Mouse (Mus musculus) ES-CJ7 (cell line): ENCODE results near the gene Actn2.

Source experiments
- DNase-seq: peaks from one replicate; pipeline ENCODE4 v3.0.0; 2011; ENCODE audit warnings: low read depth, low spot score

Actn2 gene

DNA sequence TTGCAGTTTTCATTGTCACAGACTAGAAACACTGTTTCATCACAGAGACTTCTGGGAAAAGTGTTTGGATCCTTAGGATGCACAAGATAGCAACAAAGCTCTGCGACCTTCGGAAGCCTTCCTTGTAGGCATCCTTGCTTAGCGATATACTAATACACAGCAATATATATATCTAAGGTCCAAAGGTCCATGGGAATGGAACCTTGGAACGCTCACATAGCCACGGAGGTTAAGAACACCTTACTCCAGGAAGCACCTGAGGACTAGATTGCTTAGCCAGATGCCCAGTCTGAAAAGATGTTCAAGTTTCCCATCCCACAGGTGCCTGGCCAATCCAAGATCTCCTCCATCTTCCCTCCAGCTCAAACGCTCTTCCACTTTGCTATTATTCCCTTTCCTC is 26.4 kb downstream of the Actn2 start:
- DNase-seq = no peak

DNA sequence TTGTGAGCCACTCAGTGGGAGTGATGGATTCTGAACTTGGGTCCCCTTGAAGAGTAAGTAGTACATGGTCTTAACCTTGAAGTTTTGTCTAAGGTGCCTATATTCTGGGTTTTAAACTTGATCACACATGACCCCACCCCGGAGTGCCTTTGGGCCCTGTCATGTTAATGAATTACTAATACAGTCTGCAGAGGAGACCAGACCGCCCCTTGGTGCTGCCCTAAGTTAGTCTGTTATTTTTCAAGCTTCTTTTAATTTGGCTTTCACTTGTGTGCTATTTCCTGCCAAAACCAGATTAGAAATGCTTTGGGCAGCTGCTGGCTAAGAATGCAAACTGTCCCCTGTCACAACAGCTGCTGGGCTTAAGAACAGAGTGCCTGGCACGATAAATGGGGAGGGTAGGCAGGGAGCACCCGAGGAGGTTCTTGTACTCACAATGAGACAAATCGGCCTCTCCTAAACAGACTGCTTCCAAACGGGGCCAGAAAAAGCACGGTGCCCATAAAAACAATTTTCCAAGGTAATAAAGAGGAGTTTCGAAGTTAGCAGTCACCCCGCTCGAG is 28.5 kb downstream of the Actn2 start:
- no peak for DNase-seq

DNA sequence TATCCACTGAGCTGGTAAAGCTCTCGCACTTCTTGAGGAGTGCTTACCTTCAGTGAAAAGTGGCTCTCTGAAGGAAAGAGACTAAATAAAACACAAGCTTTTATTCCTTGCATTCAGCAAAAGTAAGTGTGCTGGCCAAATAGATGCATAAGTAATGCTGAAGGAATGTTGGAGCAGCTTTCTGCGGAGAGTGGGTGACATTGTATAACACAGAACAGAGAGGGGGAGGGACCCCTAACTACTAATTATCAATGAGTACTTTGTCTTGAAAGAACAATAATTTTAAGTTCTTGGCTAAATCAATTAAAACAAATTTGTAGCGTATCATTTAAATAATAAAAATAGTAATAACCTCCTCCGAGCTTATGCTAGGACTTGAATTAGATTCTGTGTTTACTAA is 29.2 kb downstream of the Actn2 start:
- DNase-seq = no peak

DNA sequence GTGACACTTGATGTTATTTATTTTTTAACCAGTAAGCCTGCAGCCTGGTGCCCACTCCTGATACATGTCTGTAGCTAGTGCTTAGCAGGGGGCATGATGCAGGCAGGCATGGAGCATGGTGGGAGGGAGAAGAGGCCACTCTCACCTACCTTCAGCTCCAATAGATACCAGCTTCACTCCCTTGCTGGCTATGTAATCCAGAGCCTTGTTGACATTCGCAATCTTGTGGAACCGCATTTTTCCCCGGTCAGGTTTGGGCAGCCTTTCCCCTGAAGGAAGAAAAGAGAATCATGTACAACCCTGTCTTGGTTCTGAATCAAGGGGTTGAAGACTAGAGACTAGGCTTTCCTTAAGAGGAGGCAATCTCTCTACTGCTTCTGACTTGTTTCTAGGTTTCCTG is 31.1 kb downstream of the Actn2 start:
- no peak for DNase-seq

DNA sequence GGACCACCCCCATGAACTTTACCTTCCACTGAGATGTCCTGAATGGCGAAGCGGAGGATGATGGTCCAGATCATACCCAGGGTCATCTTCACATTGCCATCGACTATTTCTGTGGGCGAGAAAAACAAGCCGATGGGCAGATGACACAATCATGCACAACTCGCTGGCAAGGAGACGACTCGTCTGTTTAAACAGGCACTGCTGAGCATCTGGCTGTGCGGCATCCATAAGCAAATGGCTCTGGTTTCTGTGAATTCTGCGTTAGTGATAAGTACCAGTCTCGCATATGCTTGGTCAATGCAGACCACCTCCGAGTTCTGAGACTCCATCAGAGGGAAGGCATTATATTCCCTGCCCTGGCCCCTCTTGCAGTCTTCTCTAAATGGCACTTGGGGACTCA is 31.7 kb downstream of the Actn2 start:
- DNase-seq = no peak

DNA sequence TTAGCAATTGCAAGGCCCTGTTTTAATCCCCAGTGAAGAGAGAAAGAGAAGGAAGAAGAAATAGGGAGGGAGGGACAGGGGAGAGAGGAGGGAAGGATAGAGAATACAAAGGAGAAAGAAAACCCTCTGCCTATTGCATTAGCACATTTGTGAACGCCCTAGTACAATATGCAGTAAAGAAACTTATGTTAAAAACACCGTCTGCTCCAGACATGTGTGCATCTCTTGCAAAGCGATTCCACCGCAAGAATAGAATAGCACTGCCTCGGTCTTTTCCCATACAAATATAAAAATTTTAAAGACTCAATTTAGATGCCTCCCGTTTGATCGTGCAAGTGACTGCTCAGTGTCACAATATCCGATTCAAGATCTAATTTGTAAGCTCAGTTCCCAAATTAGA is 32.1 kb downstream of the Actn2 start:
- DNase-seq = no peak

DNA sequence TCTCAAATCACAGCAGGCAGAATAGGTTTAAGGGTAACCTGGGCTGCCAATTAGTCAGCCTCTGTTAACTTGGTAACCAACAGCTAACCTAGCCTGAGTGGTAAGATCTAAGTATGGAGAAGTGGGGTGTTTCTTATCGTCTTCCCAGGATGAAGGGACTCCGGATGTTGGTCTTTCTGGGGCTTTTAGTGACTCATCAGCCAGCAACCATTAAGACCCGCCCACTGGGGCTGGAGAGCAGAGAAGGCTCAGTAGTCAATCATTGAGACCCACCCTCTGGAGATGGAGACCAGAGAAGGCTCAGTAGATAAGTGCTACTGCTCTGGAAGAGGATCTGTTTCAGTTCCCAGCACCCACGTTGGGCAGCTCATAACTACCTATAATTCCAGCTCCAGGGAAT is 33.3 kb downstream of the Actn2 start:
- no peak for DNase-seq

DNA sequence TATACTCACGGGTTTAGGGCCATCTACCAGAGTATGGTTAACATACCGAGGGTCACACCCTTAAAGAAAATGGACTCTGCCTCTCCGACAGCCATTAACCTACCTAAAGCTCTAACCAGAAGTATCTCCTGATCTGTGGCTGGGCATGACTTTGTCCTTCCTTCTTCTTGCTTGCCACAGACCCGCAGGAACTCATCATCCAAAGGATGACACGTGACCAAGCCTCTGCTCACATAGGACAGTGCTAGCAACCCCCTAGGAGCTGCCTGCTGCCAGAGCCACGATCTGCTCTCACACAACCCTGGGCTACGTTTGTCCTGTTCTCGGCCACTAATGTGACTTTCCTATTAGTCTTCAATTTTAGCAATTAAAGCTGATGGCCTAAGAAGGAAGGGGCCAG is 35.0 kb downstream of the Actn2 start:
- DNase-seq = no peak

DNA sequence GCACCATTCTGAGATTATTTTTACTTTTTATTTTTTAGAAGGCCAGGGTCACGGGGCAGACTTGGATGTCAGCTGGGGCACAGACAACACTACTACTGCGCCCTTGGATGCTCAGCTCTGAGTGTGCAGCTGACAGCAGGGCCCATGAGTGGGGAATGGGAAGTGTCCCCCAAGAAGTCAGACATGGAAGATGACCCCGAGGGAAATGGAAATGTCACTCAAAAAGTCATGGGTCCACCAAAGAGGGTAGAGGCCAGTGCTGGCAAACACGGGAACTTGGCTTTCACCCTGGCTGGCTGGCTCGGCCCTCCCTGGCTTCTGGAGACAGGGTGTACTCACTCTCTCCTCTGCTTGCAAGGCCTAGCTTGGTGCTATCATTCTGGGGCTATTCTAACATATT is 35.6 kb downstream of the Actn2 start:
- no peak for DNase-seq

DNA sequence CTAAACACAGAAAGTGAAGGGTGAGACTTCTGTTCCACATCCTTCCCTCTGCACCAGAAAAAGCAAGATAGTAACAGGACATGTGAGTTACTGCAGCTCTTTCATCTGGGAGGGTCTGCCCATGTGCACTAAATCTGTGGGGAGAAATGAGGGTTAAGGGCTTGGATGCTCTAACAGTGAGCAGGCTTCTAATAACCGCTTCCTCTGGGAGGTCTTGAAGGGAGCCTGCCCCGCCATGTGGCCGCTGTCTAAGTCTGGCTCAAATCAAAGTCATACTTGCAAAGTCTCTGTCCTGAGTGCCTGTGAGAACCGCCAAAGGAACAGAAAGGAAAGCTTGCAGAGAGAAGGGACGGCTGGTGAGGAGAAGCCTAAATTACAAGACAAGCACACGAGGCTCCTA is 42.8 kb downstream of the Actn2 start:
- no peak for DNase-seq

DNA sequence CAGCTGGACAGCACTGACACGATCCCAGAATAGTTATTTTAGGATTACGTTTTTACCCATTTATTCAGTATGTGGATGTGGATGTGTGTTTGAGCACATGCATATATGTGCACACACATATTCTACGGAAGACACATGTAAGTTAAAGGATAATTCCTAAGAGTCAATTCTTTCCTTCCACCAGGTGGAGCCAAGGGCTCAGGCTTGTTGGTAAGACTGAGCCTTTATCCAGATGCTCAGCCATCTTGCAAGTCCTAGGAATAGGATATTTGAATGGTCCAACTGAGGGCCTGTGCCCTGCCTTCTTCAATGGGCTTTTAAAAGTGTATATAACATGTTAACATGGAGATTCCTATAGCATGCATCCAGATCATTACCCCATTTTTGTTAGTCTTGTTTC is 43.9 kb downstream of the Actn2 start:
- DNase-seq = peak; percentile 66

DNA sequence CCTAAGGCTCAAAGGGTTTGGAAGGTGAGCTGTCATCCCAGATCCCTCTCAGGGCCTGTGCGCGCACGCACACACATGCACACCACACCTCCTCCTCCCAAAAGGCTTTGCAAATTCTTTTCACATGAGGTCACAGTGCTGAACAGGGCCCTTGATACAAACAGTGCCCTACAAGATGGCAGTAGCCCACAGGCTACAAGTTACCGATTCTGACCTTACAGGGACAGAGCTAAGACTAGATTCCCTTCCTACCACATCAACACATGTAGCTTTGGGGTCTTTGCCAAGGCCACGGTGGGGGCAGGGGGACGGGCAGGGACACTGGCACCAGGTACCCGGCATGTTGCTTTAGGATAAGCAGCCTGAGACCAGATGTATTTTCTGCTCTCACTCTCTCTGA is 46.8 kb downstream of the Actn2 start:
- DNase-seq = peak; percentile 32

DNA sequence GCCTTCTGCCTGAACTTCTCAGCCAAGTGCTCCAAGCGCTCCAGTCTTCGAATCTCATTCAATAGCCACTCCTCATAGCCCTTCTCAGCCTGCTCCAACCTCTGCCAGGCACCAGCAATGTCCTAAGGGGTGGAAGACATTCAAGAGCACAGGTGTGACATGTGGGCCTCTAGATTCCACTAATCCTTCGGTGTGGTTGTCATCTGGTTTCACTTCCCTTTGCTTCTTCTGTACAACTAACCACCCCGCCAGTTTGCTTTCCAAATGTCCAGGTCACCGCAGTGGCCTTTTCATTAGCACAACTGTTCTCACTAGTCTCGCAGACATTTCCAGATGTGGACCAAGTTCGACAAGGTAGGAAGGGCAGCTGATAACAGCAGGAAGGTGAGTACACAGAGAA is 49.9 kb downstream of the Actn2 start:
- no peak for DNase-seq

DNA sequence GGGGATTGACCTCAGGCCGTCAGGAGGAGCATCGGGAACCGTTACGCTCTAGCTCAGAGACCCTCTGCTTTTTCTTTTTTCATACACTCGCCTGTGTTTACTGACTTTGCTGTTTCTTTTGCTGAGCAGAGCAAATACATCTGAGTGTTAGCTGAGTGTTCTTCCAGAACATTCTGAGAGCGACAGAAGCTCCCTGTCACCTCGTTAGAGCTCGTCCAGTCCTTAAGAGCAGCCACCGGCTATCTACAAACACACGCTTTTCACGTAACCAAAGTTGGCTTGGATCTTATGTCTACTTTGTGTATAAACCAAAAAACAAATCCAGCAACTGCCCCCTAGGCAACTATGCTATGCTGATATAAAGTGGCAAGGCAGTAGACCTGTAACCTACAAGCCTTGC is 56.0 kb downstream of the Actn2 start:
- no peak for DNase-seq

DNA sequence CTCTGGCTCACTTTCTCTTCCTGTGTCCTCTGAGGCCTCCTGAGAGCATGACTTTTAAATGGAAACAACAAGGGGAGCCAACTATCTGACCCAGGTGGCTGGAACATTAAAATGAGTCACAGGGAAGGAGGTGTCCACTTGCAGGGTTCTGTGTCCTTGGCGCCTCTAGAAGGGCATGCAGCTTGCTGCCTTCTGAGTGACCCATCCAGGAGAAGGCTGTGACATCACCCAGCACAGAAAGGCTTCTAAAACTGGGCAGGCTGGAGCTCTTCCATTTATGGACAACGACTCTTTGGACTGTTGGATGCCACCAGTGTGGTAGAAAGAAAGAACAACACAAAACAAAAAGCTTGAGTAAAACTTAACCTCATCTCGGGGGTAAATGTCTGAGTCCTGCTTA is 56.7 kb downstream of the Actn2 start:
- no peak for DNase-seq

DNA sequence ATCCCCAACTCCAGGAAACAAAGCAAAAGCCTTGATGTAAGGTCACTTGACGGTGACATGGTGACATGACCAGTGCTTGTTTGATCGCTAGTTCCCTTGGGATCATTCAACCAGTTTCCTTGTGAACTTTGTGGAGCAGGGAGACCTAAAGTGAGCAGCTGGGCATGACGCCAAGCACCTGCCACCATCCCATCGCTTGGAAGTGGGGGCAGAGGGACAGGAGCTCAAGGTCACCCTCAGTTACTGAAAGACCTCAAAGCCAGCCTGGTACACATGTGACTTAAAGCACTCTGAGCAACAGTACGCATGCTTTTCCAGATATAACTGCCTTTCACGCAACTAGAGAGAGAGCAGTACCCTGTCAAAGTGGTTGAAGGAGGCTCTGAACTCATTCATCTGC is 65.8 kb downstream of the Actn2 start:
- DNase-seq = no peak

DNA sequence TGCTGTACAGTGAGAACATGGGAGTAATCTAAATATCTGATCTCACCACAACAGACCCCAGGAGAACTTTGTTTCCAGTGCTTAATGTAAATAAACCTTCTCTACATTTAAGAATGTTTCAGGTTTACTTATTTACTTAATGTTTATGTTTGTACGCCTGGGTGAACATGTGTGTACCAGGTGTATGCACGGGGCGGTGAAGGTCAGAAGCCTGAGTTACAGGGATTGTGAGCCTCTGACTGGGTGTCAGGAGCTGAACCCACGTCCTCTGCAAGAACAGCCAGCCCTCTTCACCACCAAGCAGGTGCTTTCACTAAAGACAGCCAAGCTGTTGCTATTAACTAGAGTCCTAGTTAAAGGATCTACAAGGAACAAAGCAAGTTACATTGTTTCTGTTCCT is 66.3 kb downstream of the Actn2 start:
- no peak for DNase-seq

DNA sequence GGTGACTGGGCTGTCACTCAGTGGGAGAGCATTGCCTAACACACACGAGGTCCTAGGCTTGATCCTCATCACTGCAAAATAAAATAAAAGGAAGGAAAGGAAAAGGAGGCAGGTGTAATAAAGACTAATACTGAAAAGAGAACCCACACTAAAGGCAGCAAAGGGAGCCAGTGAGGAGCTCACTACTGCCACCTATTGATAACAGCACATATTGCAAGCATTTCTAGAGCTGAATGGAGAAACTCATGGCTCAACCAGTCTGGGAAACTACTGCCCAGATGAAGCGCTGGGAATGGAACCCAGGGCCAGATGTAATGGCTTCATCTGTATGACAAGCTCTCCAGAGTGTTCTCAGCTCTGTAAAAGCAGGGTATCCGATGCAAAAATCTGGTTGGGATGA is 67.6 kb downstream of the Actn2 start:
- peak; percentile 67 for DNase-seq

DNA sequence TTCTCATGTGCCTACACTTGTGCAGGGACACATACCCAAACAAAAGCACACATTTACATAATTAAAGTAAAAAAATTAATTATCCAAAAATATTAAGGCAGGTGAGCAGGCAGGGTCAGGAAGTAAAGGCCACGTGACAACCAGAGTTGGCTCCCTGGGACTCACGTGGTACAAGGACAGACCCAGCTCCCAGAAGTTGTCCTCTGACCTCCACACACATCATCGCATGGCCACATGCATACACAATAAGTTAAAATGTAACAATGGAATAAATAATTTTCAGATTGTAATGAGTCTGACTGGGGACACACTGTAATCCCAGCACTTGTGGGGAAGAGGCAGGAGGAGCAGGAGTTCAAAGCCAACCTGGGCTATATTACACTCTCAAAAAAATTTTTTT is 72.6 kb downstream of the Actn2 start:
- no peak for DNase-seq

DNA sequence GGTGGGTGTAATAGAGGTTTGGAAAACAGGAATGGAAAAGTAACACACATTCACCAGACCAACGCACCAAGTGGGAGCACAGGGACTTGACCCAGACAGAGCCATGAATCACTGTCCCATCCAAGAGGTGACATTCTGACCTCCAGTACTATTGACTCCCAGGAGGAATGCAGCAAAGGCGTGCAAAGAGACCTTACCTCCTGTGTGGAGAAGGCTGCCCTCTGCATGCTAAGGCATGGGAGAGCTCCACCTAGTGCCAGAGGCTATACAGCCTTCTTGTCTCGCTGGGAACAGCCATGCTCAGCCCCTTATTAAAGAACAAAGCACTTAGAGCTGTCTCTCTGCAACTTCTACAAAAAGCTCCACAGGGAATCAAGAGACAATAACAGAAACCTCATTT is 73.5 kb downstream of the Actn2 start:
- peak; percentile 50 for DNase-seq

DNA sequence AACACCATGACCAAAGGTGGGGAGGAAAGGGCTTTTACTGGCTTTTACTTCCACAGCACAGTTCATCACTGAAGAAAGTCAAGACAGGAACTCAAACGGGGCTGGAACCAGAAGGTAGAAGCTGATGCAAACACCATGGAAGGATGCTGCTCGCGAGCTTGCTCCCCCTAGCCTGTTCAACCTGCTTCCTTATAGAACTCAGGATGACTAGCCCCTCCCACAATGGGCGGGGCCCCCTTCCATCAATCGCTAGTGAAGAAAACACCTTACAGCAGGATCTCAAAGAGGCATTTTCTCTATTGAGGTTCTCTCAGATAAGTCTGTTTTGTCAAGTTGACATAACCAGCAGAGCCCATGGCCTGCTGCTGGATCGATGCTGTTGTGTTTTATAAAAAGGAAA is 76.6 kb downstream of the Actn2 start:
- peak; percentile 60 for DNase-seq

DNA sequence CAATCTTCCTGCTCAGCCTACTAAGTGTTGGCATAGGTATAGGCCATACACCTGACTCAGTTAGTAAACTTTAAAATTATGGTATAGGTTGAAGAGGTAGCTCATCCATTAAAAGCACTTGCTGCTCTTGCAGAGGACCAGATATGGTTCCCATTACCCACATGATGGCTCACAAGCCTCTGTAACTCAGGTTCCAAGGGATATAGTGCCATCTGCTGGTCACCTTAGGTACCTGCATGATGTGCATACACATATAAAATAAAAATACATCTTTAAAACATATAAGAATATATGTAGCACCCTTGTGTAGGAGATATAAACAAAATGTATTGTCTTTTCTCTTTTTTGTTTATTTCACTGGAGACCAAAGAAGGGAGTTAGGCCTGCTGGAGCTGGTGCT is 79.1 kb downstream of the Actn2 start:
- DNase-seq = peak; percentile 60

DNA sequence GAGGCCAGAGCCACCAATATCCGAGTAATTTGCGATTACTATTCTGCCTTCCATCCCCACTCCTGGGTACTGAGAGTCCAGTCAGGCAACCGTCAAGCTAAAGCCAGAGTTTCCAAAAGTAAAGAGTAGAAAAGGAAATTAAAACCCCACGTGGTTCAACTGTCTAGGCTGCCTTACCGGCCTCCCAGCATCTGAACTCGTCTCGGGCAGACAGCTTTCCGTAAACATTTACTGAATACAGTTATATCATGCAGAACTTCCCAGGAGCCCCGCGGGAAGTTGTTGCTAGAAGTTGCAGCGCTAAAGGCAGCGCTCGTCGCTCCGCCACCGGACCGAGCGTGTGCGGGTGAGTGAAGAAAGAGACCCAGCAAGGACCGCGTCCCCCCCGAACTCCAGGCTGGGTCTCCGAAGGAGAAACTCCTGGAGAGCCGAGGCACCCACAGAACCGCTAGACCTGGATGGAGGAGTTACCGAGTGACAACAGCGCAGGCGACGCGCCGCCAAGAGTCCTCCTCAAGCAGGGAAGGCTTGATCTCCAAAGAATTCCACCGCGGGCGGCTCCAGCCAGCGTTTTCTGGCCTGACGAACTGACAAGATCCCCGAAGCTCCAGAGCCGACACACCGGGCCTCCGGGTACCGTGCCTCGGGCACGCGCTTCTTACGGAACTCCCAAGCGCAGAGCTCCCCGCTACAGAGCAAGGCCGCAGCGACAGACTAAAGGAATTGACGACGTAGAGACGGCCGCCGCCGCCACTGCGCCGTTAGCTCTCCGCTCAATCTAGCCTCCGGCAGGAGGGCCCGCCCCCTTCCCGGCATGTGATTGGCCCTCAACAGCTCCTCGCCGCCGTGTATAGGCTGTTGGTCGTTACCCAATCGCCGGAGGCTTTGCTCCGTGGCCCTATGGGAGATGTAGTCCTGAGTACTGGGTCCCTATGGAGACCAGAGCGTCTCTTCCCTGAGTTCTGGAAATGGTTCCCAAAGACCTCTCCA is 82.9 kb downstream of the Actn2 start, which contains the start of gene Mtr:
Gene Mtr, minus strand, starts transcription at position 723 of the 990 bp plus-strand sequence.
- peak; percentile 95 for DNase-seq
